Mouse (Mus musculus): ENCODE data around the gene Ndufs7.

- no peak for TF ChIP-seq GATA1 (IDR thresholded peaks at IDR 0.05; ENCODE audit: borderline replicate concordance, low read length)
- no peak for TF ChIP-seq FLI1 (IDR thresholded peaks at IDR 0.05; ENCODE audit: low read length)
These were observed 24.9 kb downstream of the Ndufs7 start for GRCm38 (mm10) chr10:80273847-80274246.

All from megakaryocyte, embryonic 14.5 days (primary cell).